Mouse (Mus musculus) midbrain, postnatal 0 days (tissue): ENCODE measurements around the gene Sucla2. TPM values are rescaled to one million over a fixed set of nuclear protein-coding genes. Genes with fewer than 3 reads are reported as not detected.

Experiments
- ATAC-seq: fragments of 200-750 bp; cut with Nextera tagmentation; 2 replicates; pipeline ENCODE4 v1.8.0; 2017; ENCODE audit warnings: moderate number of reproducible peaks, mild to moderate bottlenecking, moderate TSS enrichment, moderate library complexity; ENCODE audit not compliant: low FRiP score
- DNase-seq: peaks from one replicate; pipeline ENCODE4 v3.0.0-alpha.2; 2015; ENCODE audit warnings: low spot score
- H3K27ac ChIP-seq: fragments of 300-500 bp; sonication (generic); 2 replicates; pipeline ENCODE4 v1.5.1; 2014; ENCODE audit warnings: low read depth, mild to moderate bottlenecking, low read length, mixed read lengths
- H3K27me3 ChIP-seq: fragments of 300-500 bp; sonication (generic); 2 replicates; pipeline ENCODE4 v1.6.1; 2014; ENCODE audit warnings: low read length, control low read depth, mixed read lengths; ENCODE audit not compliant: insufficient read depth
- H3K36me3 ChIP-seq: fragments of 300-500 bp; sonication (generic); 2 replicates; pipeline ENCODE4 v1.6.1; 2014; ENCODE audit warnings: low read length, control low read depth, mixed read lengths; ENCODE audit not compliant: insufficient read depth
- H3K4me1 ChIP-seq: fragments of 300-500 bp; sonication (generic); 2 replicates; pipeline ENCODE4 v1.6.1; 2014; ENCODE audit warnings: mild to moderate bottlenecking, control low read depth, antibody characterized with exemption, low read length, mixed read lengths; ENCODE audit not compliant: insufficient read depth
- H3K4me2 ChIP-seq: fragments of 300-500 bp; sonication (generic); 2 replicates; pipeline ENCODE4 v1.6.1; 2014; ENCODE audit warnings: low read depth, mild to moderate bottlenecking, low read length, mixed read lengths; ENCODE audit not compliant: poor library complexity, severe bottlenecking
- H3K4me3 ChIP-seq: fragments of 300-500 bp; sonication (generic); 2 replicates; pipeline ENCODE4 v1.5.1; 2014; ENCODE audit warnings: low read depth, mild to moderate bottlenecking, low read length, moderate library complexity
- H3K9ac ChIP-seq: fragments of 300-500 bp; sonication (generic); replicated peaks from 2 replicates; pipeline ENCODE4 v1.6.1; 2014; ENCODE audit warnings: mild to moderate bottlenecking, low read length, moderate library complexity, mixed read lengths; ENCODE audit not compliant: poor library complexity, severe bottlenecking
- H3K9me3 ChIP-seq: fragments of 300-500 bp; sonication (generic); 2 replicates; pipeline ENCODE4 v1.6.1; 2016; ENCODE audit warnings: low read length, control low read depth
- CTCF ChIP-seq: IDR thresholded peaks from 2 replicates; pipeline ENCODE4 v1.5.1; 2016; ENCODE audit warnings: antibody characterized with exemption, mild to moderate bottlenecking
- WGBS: fragments of 180-500 bp; shearing (Covaris S2); extraction: QIAGEN DNeasy Blood & Tissue Kit; methylation state at CpG from one replicate; pipeline ENCODE4 v1.1.7; 2014; 5-methylcytosine and 5-hydroxymethylcytosine counted together
- polyA plus RNA-seq: library from polyadenylated mRNA; unstranded; fragments of >200 nt; fragmentation: Nextera tagmentation; extraction: Ambion mirVana; gene quantifications from 2 replicates; pipeline ENCODE4 v1.2.1, GENCODE M21; 2015
- total RNA-seq: library from RNA; depleted of rRNA; stranded (reverse); fragments of >200 nt; gene quantifications from 2 replicates; pipeline ENCODE4 v1.2.3, GENCODE M21; 2014

The Sucla2 gene
- total and polyA plus RNA-seq, 2 experiments from 2014 or later: 70.5 to 150 TPM

- WGBS: 94% methylated on average over 5 of the region's 5 CpGs
- Histone ChIP-seq H3K27me3 (no peaks in the 10 kb centered on the region), H3K9me3 (no peaks in the 10 kb centered on the region), H3K36me3 (0 out of 2 replicates have a peak, but pooled peaks cover 3% of the 10 kb centered on the region), H3K4me3 (no peak overlapping the region), H3K4me1 (no peaks in the 10 kb centered on the region), H3K9ac (no peak overlapping the region), H3K4me2 (no peak overlapping the region), H3K27ac (no peak overlapping the region)
- DNase-seq (no peak), ATAC-seq (no peak)
- TF ChIP-seq CTCF: no peak
Measured at GRCm38 (mm10) chr14:73574053-73574452, 48.9 kb downstream of the Sucla2 start.

- Histone ChIP-seq H3K4me3 (no peak overlapping the region), H3K36me3 (no peaks in the 10 kb centered on the region), H3K27me3 (no peaks in the 10 kb centered on the region), H3K9ac (no peak overlapping the region), H3K9me3 (no peaks in the 10 kb centered on the region), H3K4me2 (no peak overlapping the region), H3K27ac (no peak overlapping the region), H3K4me1 (no peaks in the 10 kb centered on the region)
- ATAC-seq: no peak
- TF ChIP-seq CTCF: no peak
- DNase-seq: no peak
Measured at GRCm38 (mm10) chr14:73576336-73576735, 51.2 kb downstream of the Sucla2 start.

- 78% methylated on average over 1 of the region's 1 CpGs for WGBS
- Histone ChIP-seq H3K4me1 (no peaks in the 10 kb centered on the region), H3K36me3 (peaks cover 9% of the 10 kb centered on the region; the same call in 1 of the 2 replicates), H3K9me3 (no peaks in the 10 kb centered on the region), H3K4me2 (no peak overlapping the region), H3K27ac (no peak overlapping the region), H3K4me3 (no peak overlapping the region), H3K27me3 (no peaks in the 10 kb centered on the region), H3K9ac (no peak overlapping the region)
- peak; percentile 48 for TF ChIP-seq CTCF
- DNase-seq (no peak), ATAC-seq (no peak)
Measured at GRCm38 (mm10) chr14:73588080-73588479, 63.0 kb downstream of the Sucla2 start.

GRCm38 (mm10) chr14:73592166-73592565 is 67.0 kb downstream of the Sucla2 start:
- no peak overlapping the region for H3K9ac ChIP-seq
- 86% methylated on average over 1 of the region's 1 CpGs for WGBS
- H3K27me3 ChIP-seq: no peaks in the 10 kb centered on the region
- H3K4me2 ChIP-seq: no peak overlapping the region
- no peak for ATAC-seq
- no peak for DNase-seq
- no peak overlapping the region for H3K4me3 ChIP-seq
- TF ChIP-seq CTCF: no peak
- H3K4me1 ChIP-seq: no peaks in the 10 kb centered on the region
- no peak overlapping the region for H3K27ac ChIP-seq
- no peaks in the 10 kb centered on the region for H3K9me3 ChIP-seq
- peaks cover 17% of the 10 kb centered on the region; the same call in 1 of the 2 replicates for H3K36me3 ChIP-seq

- WGBS: 94% methylated on average over 8 of the region's 8 CpGs
- Histone ChIP-seq H3K4me2 (no peak overlapping the region), H3K4me3 (no peak overlapping the region), H3K36me3 (peaks cover 15% of the 10 kb centered on the region), H3K4me1 (no peaks in the 10 kb centered on the region), H3K9ac (no peak overlapping the region), H3K27me3 (no peaks in the 10 kb centered on the region), H3K9me3 (no peaks in the 10 kb centered on the region), H3K27ac (no peak overlapping the region)
- ATAC-seq (no peak), DNase-seq (no peak)
- no peak for TF ChIP-seq CTCF
Measured at GRCm38 (mm10) chr14:73599720-73600119, 74.6 kb downstream of the Sucla2 start.

GRCm38 (mm10) chr14:73607732-73608131 is 82.6 kb downstream of the Sucla2 start:
- Histone ChIP-seq H3K4me2 (no peak overlapping the region), H3K4me1 (no peaks in the 10 kb centered on the region), H3K36me3 (no peaks in the 10 kb centered on the region; the same call in 1 of the 2 replicates), H3K27ac (no peak overlapping the region), H3K4me3 (no peak overlapping the region), H3K9me3 (no peaks in the 10 kb centered on the region), H3K27me3 (no peaks in the 10 kb centered on the region), H3K9ac (no peak overlapping the region)
- DNase-seq (no peak), ATAC-seq (no peak)
- TF ChIP-seq CTCF: no peak
- 90% methylated on average over 4 of the region's 4 CpGs for WGBS
